Mouse (Mus musculus): ENCODE measurements around the gene Cux2. TPM values are rescaled to one million over a fixed set of nuclear protein-coding genes. Genes with fewer than 3 reads are reported as not detected.

Cux2 gene
- total RNA-seq, 1 experiment from 2014 or later = 17.7 TPM

GRCm38 (mm10) chr5:122016744-122017143 is 33.2 kb downstream of the Cux2 start:
- DNase-seq = no peak

GRCm38 (mm10) chr5:122015149-122015548 is 34.8 kb downstream of the Cux2 start:
- no peak for DNase-seq

GRCm38 (mm10) chr5:122014671-122015070 is 35.2 kb downstream of the Cux2 start:
- peak; percentile 72 for DNase-seq

GRCm38 (mm10) chr5:122011289-122011688 is 38.6 kb downstream of the Cux2 start:
- DNase-seq = no peak

GRCm38 (mm10) chr5:122007946-122008441 is 41.9 kb downstream of the Cux2 start:
- DNase-seq = peak; percentile 69

GRCm38 (mm10) chr5:122003460-122003859 is 46.4 kb downstream of the Cux2 start:
- DNase-seq = no peak

- DNase-seq = no peak
Observed at GRCm38 (mm10) chr5:122002148-122002547, 47.8 kb downstream of the Cux2 start.

- no peak for DNase-seq
Observed at GRCm38 (mm10) chr5:122001311-122001710, 48.6 kb downstream of the Cux2 start.

GRCm38 (mm10) chr5:122000381-122000780 is 49.5 kb downstream of the Cux2 start:
- DNase-seq = no peak

- DNase-seq = peak; percentile 88
Observed at GRCm38 (mm10) chr5:121998981-121999795, 50.7 kb downstream of the Cux2 start.

- DNase-seq = peak; percentile 53
Observed at GRCm38 (mm10) chr5:121998281-121998680, 51.6 kb downstream of the Cux2 start.

GRCm38 (mm10) chr5:121996701-121997100 is 53.2 kb downstream of the Cux2 start:
- DNase-seq = no peak

GRCm38 (mm10) chr5:121994808-121995207 is 55.1 kb downstream of the Cux2 start:
- DNase-seq = no peak

GRCm38 (mm10) chr5:121991914-121992313 is 58.0 kb downstream of the Cux2 start:
- no peak for DNase-seq

GRCm38 (mm10) chr5:121985855-121986254 is 64.0 kb downstream of the Cux2 start:
- no peak for DNase-seq

- peak; percentile 42 for DNase-seq
Observed at GRCm38 (mm10) chr5:121981650-121982131, 68.2 kb downstream of the Cux2 start.

GRCm38 (mm10) chr5:121976331-121976730 is 73.6 kb downstream of the Cux2 start:
- no peak for DNase-seq

- no peak for DNase-seq
Observed at GRCm38 (mm10) chr5:121973541-121973940, 76.4 kb downstream of the Cux2 start.

GRCm38 (mm10) chr5:121972680-121973192 is 77.2 kb downstream of the Cux2 start:
- DNase-seq = peak; percentile 70

- DNase-seq = no peak
Observed at GRCm38 (mm10) chr5:121968999-121969398, 80.9 kb downstream of the Cux2 start.

GRCm38 (mm10) chr5:121968416-121968815 is 81.5 kb downstream of the Cux2 start:
- DNase-seq = no peak

GRCm38 (mm10) chr5:121967520-121967919 is 82.4 kb downstream of the Cux2 start:
- DNase-seq = no peak

- DNase-seq = peak; percentile 86
Observed at GRCm38 (mm10) chr5:121966940-121967339, 83.0 kb downstream of the Cux2 start.

- no peak for DNase-seq
Observed at GRCm38 (mm10) chr5:121962974-121963373, 86.9 kb downstream of the Cux2 start.

Data from adrenal gland, postnatal 14 days (tissue).